Mouse (Mus musculus): ENCODE measurements around the gene Krt27.

DNA sequence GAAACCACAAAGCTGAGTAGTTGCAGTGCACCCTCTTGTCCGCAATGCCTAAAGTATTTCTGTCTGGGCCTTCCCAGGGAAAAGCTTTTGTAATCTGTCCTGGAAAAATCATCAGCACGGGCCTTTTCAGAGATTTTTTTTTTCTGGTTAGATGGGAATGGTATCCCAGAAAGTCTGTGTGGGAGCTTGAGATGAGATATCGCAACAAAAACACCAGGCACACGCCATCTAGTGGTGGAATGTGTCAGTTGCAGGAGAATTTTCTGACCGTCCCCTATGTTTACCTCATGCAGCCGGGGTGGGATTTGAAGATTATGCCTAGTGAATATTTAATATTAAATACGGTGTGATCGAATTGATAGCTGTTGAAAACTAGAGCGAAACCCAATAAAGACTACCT, 13.5 kb upstream of the Krt27 start:
- no peak for TF ChIP-seq CHD2 (IDR thresholded peaks at IDR 0.05; ENCODE audit: low read depth, low read length)
- no peak for TF ChIP-seq ZC3H11A (IDR thresholded peaks at IDR 0.05; ENCODE audit: borderline replicate concordance, low read depth, low read length)
- TF ChIP-seq MAFK (IDR thresholded peaks at IDR 0.05; ENCODE audit: insufficient read depth, low read depth, low read length): no peak
- TF ChIP-seq ZNF384 (IDR thresholded peaks at IDR 0.05; ENCODE audit: low read depth, low read length): no peak

Measured in ES-E14 (cell line).